Comparison of ENCODE assay signal across 23 mouse cellular contexts in the genomic region with DNA sequence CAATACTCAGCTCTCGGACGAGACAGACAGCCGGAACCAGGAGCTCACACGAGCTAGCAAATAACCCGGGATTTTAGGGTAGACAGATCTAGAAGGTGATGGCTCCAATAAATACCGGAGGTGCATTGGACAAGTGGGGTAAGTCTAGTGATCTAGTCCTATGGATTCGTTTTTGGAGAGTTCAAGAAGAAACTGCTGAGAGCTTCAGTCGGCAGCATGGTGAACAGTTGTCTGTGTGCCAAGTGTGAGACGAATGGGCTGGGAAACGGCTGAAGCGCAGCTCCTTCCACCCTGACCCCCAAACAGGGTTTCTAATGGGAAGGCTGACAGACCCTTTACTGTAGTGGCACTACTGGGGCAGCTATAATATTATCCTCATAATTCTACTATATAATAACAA. TPM values are rescaled to one million over a fixed set of nuclear protein-coding genes. Genes with fewer than 3 reads are reported as not detected.
A peak's percentile ranks its signal among the peaks of the same experiment; 100 is the strongest.
DNase-seq lines count a peak whose midpoint lies in the region; ATAC-seq and TF ChIP-seq lines count a peak whose summit lies in the region.
"Had no signal": no experiment of that assay in that cellular context is flagged by ENCODE, and none has a peak within 500 bp of the region (broad histone marks: within the 10 kb centered on the region; RNA-seq: fewer than 3 reads in every experiment).

No protein-coding gene starts in this region.

- no peaks in the 10 kb centered on the region for H3K9me3 ChIP-seq in midbrain, embryonic 14.5 days (ENCODE audit: control insufficient read depth, low read length)
- H3K9me3 ChIP-seq in midbrain, embryonic 16.5 days (replicated peaks; ENCODE audit: control insufficient read depth, low read length, poor library complexity, severe bottlenecking): no peaks in the 10 kb centered on the region
- H3K9me3 ChIP-seq in neural tube, embryonic 14.5 days (ENCODE audit: control insufficient read depth, low read length): no peaks in the 10 kb centered on the region
- H3K9me3 ChIP-seq: embryonic facial prominence, embryonic 15.5 days; forebrain, embryonic 12.5 days; heart, embryonic 13.5 days; liver, embryonic 15.5 days; megakaryocyte, embryonic 14.5 days; stomach, embryonic 15.5 days had no signal

- H3K79me2 ChIP-seq in heart, adult 2 months (replicated peaks; ENCODE audit: control insufficient read depth, insufficient read depth, low read length): no peaks in the 10 kb centered on the region

- H3K9ac ChIP-seq in heart, adult 2 months (ENCODE audit: low read depth, low read length): no peak overlapping the region
- no peak overlapping the region for H3K9ac ChIP-seq in midbrain, embryonic 14.5 days (replicated peaks; ENCODE audit: low read length)
- H3K9ac ChIP-seq in midbrain, embryonic 16.5 days (ENCODE audit: low read depth, low read length): no peak overlapping the region
- no peak overlapping the region for H3K9ac ChIP-seq in neural tube, embryonic 14.5 days (replicated peaks; ENCODE audit: low read depth, low read length)
- H3K9ac ChIP-seq: embryonic facial prominence, embryonic 15.5 days; forebrain, embryonic 12.5 days; heart, embryonic 13.5 days; liver, embryonic 15.5 days; stomach, embryonic 15.5 days had no signal

- H3K4me3 ChIP-seq in heart, adult 2 months: no peak overlapping the region
- no peak overlapping the region for H3K4me3 ChIP-seq in midbrain, embryonic 14.5 days (replicated peaks; ENCODE audit: low read depth, low read length)
- no peak overlapping the region for H3K4me3 ChIP-seq in midbrain, embryonic 16.5 days (ENCODE audit: low read depth, low read length)
- H3K4me3 ChIP-seq in neural tube, embryonic 14.5 days (ENCODE audit: low read depth, low read length): no peak overlapping the region
- H3K4me3 ChIP-seq: embryonic facial prominence, embryonic 15.5 days; forebrain, embryonic 12.5 days; heart, embryonic 13.5 days; left cerebral cortex, adult 2 months; liver, embryonic 15.5 days; megakaryocyte, embryonic 14.5 days; myocyte; stomach, embryonic 15.5 days had no signal

- H3K4me1 ChIP-seq in heart, adult 2 months (ENCODE audit: control insufficient read depth, insufficient read depth, low read length): no peaks in the 10 kb centered on the region; the same call in 1 of the 2 replicates
- peaks cover 11% of the 10 kb centered on the region; the same call in 1 of the 2 replicates for H3K4me1 ChIP-seq in midbrain, embryonic 14.5 days (ENCODE audit: control insufficient read depth, insufficient read depth, low read length)
- H3K4me1 ChIP-seq in midbrain, embryonic 16.5 days (ENCODE audit: control insufficient read depth, insufficient read depth, low read length): peaks cover 12% of the 10 kb centered on the region
- H3K4me1 ChIP-seq in neural tube, embryonic 14.5 days (ENCODE audit: control insufficient read depth, insufficient read depth, low read length): peaks cover 6% of the 10 kb centered on the region; the same call in 1 of the 2 replicates
- H3K4me1 ChIP-seq: embryonic facial prominence, embryonic 15.5 days; heart, embryonic 13.5 days; liver, embryonic 15.5 days; megakaryocyte, embryonic 14.5 days; stomach, embryonic 15.5 days had no signal

- intact Hi-C loops in heart, adult 2 months (cut with DNase I): no loop called here

- no peak for TF ChIP-seq POLR2A in heart, adult 2 months (IDR thresholded peaks at IDR 0.05; ENCODE audit: insufficient read depth, low read depth, low read length)

- H3K36me3 ChIP-seq in heart, adult 2 months (ENCODE audit: control insufficient read depth, insufficient read depth, low read length): no peaks in the 10 kb centered on the region
- H3K36me3 ChIP-seq in midbrain, embryonic 14.5 days (ENCODE audit: control insufficient read depth, insufficient read depth, low read length): no peaks in the 10 kb centered on the region
- H3K36me3 ChIP-seq in midbrain, embryonic 16.5 days (ENCODE audit: control insufficient read depth, insufficient read depth, low read length): no peaks in the 10 kb centered on the region
- H3K36me3 ChIP-seq in neural tube, embryonic 14.5 days (ENCODE audit: control insufficient read depth, insufficient read depth, low read length): no peaks in the 10 kb centered on the region
- H3K36me3 ChIP-seq: embryonic facial prominence, embryonic 15.5 days; forebrain, embryonic 12.5 days; heart, embryonic 13.5 days; liver, embryonic 15.5 days; stomach, embryonic 15.5 days had no signal

- peak; percentile 55 for DNase-seq in heart, adult 11 months
- no peak for DNase-seq in heart, adult 2 months
- DNase-seq in midbrain, embryonic 14.5 days: peak; percentile 37
- DNase-seq in cerebellum, adult 9-11 months: peak; percentile 42
- no peak for DNase-seq in frontal cortex, postnatal 25 days (ENCODE audit: low spot score in 2 of 2)
- no peak for DNase-seq in gastrocnemius, adult 18-20 months (ENCODE audit: low spot score)
- DNase-seq: adrenal gland, postnatal 14 days; heart, postnatal 36 days; kidney, postnatal 10 days; lung, postnatal 14 days; thymus, adult 2 months had no signal

- no peaks in the 10 kb centered on the region for H3K27me3 ChIP-seq in heart, adult 2 months (ENCODE audit: control insufficient read depth, insufficient read depth, low read length)
- H3K27me3 ChIP-seq in midbrain, embryonic 14.5 days (ENCODE audit: control insufficient read depth, insufficient read depth, low read length): no peaks in the 10 kb centered on the region
- no peaks in the 10 kb centered on the region; the same call in 1 of the 2 replicates for H3K27me3 ChIP-seq in midbrain, embryonic 16.5 days (ENCODE audit: control insufficient read depth, insufficient read depth, low read depth, low read length)
- H3K27me3 ChIP-seq in neural tube, embryonic 14.5 days (ENCODE audit: control insufficient read depth, insufficient read depth, low read length): no peaks in the 10 kb centered on the region
- H3K27me3 ChIP-seq: embryonic facial prominence, embryonic 15.5 days; forebrain, embryonic 12.5 days; heart, embryonic 13.5 days; liver, embryonic 15.5 days; megakaryocyte, embryonic 14.5 days; stomach, embryonic 15.5 days had no signal

- ATAC-seq in midbrain, embryonic 14.5 days (ENCODE audit: low FRiP score, low TSS enrichment): no peak; the same call in 1 of the 2 replicates
- no peak for ATAC-seq in midbrain, embryonic 16.5 days
- no peak for ATAC-seq in neural tube, embryonic 14.5 days (ENCODE audit: low read depth)
- ATAC-seq: intestine, postnatal 0 days had no signal

- no peak overlapping the region for H3K27ac ChIP-seq in heart, adult 2 months
- H3K27ac ChIP-seq in midbrain, embryonic 14.5 days (replicated peaks; ENCODE audit: low read depth, low read length): no peak overlapping the region
- H3K27ac ChIP-seq in midbrain, embryonic 16.5 days (ENCODE audit: low read length): no peak overlapping the region
- H3K27ac ChIP-seq in neural tube, embryonic 14.5 days (ENCODE audit: low read depth, low read length): peak overlapping the region; percentile 31; the same call in 1 of the 2 replicates
- H3K27ac ChIP-seq: embryonic facial prominence, embryonic 15.5 days; forebrain, embryonic 12.5 days; heart, embryonic 13.5 days; left cerebral cortex, adult 2 months; liver, embryonic 15.5 days; stomach, embryonic 15.5 days had no signal

- H3K4me2 ChIP-seq in midbrain, embryonic 14.5 days (ENCODE audit: low read length): no peak overlapping the region
- H3K4me2 ChIP-seq in midbrain, embryonic 16.5 days (ENCODE audit: low read length): no peak overlapping the region
- no peak overlapping the region for H3K4me2 ChIP-seq in neural tube, embryonic 14.5 days (ENCODE audit: low read depth, low read length)
- H3K4me2 ChIP-seq: embryonic facial prominence, embryonic 15.5 days; forebrain, embryonic 12.5 days; heart, embryonic 13.5 days; liver, embryonic 15.5 days; stomach, embryonic 15.5 days had no signal

- 84% methylated on average over 11 of the region's 11 CpGs for WGBS in heart, adult 2 months
- 58% methylated on average over 11 of the region's 11 CpGs for WGBS in midbrain, embryonic 14.5 days
- WGBS in midbrain, embryonic 16.5 days: 58% methylated on average over 11 of the region's 11 CpGs
- WGBS in neural tube, embryonic 14.5 days: 33% methylated on average over 11 of the region's 11 CpGs

- TF ChIP-seq EP300 in heart, adult 2 months (IDR thresholded peaks at IDR 0.05; ENCODE audit: insufficient read depth, low read depth, low read length): no peak

- TF ChIP-seq CTCF in heart, adult 2 months (IDR thresholded peaks at IDR 0.05): no peak

RNA-seq across cellular contexts. Expression of gene Gm12117, which starts 22.8 kb away (rescaled TPM):
- not detected for total RNA-seq in heart, adult 2 months (2021)
- polyA plus RNA-seq in heart, adult 2 months (2012; rRNA removed): not detected in 2 replicates
- not detected in 2 replicates for polyA plus RNA-seq in midbrain, embryonic 14.5 days (2014; fragmentation: Nextera tagmentation; extraction: Ambion mirVana)
- not detected in 2 replicates for polyA plus RNA-seq in midbrain, embryonic 16.5 days (2015; fragmentation: Nextera tagmentation; extraction: Ambion mirVana)
- polyA plus RNA-seq in neural tube, embryonic 14.5 days (2014; fragmentation: Nextera tagmentation; extraction: Ambion mirVana): not detected in 2 replicates
- not detected for total RNA-seq in gastrocnemius, adult 18-20 months (2021)
- total RNA-seq: adrenal gland, postnatal 14 days; heart, postnatal 36 days had no signal
- polyA plus RNA-seq: embryonic facial prominence, embryonic 15.5 days; gonadal fat pad, adult 2 months; heart, embryonic 13.5 days; intestine, postnatal 0 days; liver, embryonic 15.5 days; myocyte; stomach, embryonic 15.5 days; thymus, adult 2 months had no signal

Comparison
In these comparisons a context has a peak if more than half of its experiments do, and no peak if none do; other contexts are left out.
1. DNase-seq: peak in heart, adult 11 months (single experiment), midbrain, embryonic 14.5 days (single experiment) and cerebellum, adult 9-11 months (single experiment); none in heart, adult 2 months (0 of 2), frontal cortex, postnatal 25 days (0 of 2) and gastrocnemius, adult 18-20 months (single experiment).